Mouse (Mus musculus) ovary, postnatal 36 days (tissue): Measurements from ENCODE around the gene Gpr107.
A peak's percentile ranks its signal among the peaks of the same experiment; 100 is the strongest.

Experiments used
- DNase-seq: peaks from one replicate; pipeline ENCODE4 v3.0.0; 2022; ENCODE audit warnings: low spot score, mixed read lengths

The Gpr107 gene

GRCm38 (mm10) chr2:31151892-31152812 is at the start of gene Gpr107:
Gene Gpr107, plus strand, starts transcription at chr2:31152316.
- peak; percentile 82 for DNase-seq

GRCm38 (mm10) chr2:31103321-31103720 is 48.8 kb upstream of the Gpr107 start:
- no peak for DNase-seq

- no peak for DNase-seq
Observed at GRCm38 (mm10) chr2:31105279-31105678, 46.8 kb upstream of the Gpr107 start.

GRCm38 (mm10) chr2:31106004-31106403 is 46.1 kb upstream of the Gpr107 start:
- no peak for DNase-seq

GRCm38 (mm10) chr2:31106621-31107320 is 45.3 kb upstream of the Gpr107 start:
- no peak for DNase-seq

- no peak for DNase-seq
Observed at GRCm38 (mm10) chr2:31108186-31108585, 43.9 kb upstream of the Gpr107 start.

GRCm38 (mm10) chr2:31109960-31110548 is 42.1 kb upstream of the Gpr107 start:
- DNase-seq: no peak

- DNase-seq: no peak
Observed at GRCm38 (mm10) chr2:31111685-31112084, 40.4 kb upstream of the Gpr107 start.

- no peak for DNase-seq
Observed at GRCm38 (mm10) chr2:31114205-31114604, 37.9 kb upstream of the Gpr107 start.

GRCm38 (mm10) chr2:31115091-31115942 is 36.8 kb upstream of the Gpr107 start:
- no peak for DNase-seq

- DNase-seq: no peak
Observed at GRCm38 (mm10) chr2:31115943-31116731, 36.0 kb upstream of the Gpr107 start.

GRCm38 (mm10) chr2:31118211-31118610 is 33.9 kb upstream of the Gpr107 start:
- DNase-seq: no peak

GRCm38 (mm10) chr2:31118639-31119380 is 33.3 kb upstream of the Gpr107 start:
- no peak for DNase-seq

- DNase-seq: no peak
Observed at GRCm38 (mm10) chr2:31119795-31120194, 32.3 kb upstream of the Gpr107 start.

- no peak for DNase-seq
Observed at GRCm38 (mm10) chr2:31121131-31121693, 30.9 kb upstream of the Gpr107 start.

- no peak for DNase-seq
Observed at GRCm38 (mm10) chr2:31122806-31123205, 29.3 kb upstream of the Gpr107 start.

GRCm38 (mm10) chr2:31123493-31123892 is 28.6 kb upstream of the Gpr107 start:
- no peak for DNase-seq

GRCm38 (mm10) chr2:31124694-31125093 is 27.4 kb upstream of the Gpr107 start:
- DNase-seq: no peak

- no peak for DNase-seq
Observed at GRCm38 (mm10) chr2:31125156-31125555, 27.0 kb upstream of the Gpr107 start.

- no peak for DNase-seq
Observed at GRCm38 (mm10) chr2:31126048-31126447, 26.1 kb upstream of the Gpr107 start.
